Mouse (Mus musculus): ENCODE results near the gene Slc22a20. TPM values are rescaled to one million over a fixed set of nuclear protein-coding genes. Genes with fewer than 3 reads are reported as not detected.
A peak's percentile ranks its signal among the peaks of the same experiment; 100 is the strongest.

The Slc22a20 gene
- total RNA-seq, 4 experiments from 2014 or later = not detected

DNA sequence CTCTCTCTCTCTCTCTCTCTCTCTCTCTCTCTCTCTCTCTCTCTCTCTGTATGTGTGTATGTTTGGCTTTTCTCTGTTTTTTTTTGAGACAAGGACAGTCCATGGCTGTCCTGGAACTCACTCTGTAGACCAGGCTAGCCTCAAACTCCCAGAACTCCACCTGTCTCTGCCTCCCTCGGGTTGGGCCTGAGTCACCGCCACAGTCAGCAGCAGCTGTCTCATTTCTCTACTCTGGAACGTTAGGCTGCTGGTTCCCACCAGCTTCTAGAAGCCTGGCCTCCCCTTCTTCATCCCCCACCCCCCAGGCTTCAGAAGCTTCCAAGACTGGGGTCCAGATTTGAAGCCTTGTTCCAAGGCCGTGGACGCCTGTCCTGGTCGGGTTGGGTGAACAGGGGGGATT lies 3.6 kb upstream of the Slc22a20 start:
- DNase-seq = no peak

DNA sequence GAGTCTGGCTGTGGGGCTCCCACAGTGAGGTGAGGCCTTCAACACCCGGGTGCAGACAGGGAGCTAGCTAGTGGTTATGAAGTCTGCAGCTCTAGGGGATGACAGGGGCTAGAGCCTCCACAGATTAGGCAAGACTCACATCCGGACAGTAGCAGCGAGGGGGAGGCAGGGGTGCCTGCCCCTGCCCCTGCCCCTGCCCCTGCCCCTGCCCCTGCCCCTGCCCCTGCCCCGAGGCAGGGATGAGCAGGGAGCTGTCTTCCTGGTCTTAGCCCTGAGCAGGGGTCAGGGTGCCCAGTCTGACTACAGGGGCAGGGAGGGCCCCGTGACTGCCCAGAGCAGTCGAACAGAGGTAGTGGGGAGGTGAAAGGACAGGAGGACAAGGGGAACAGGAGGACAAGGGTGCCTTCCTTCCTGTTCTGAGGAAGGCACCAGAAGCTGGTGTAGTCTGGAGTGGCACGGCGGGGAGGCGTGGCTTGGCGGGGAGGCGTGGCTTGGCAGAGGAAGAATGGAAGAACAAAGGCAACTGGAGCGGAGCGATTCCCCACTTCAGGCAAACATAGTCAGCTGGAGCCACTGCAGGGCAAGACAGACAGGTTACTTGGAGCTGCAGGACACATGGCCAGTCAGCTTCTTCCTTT lies 3.0 kb upstream of the Slc22a20 start:
- peak; percentile 72 for DNase-seq

DNA sequence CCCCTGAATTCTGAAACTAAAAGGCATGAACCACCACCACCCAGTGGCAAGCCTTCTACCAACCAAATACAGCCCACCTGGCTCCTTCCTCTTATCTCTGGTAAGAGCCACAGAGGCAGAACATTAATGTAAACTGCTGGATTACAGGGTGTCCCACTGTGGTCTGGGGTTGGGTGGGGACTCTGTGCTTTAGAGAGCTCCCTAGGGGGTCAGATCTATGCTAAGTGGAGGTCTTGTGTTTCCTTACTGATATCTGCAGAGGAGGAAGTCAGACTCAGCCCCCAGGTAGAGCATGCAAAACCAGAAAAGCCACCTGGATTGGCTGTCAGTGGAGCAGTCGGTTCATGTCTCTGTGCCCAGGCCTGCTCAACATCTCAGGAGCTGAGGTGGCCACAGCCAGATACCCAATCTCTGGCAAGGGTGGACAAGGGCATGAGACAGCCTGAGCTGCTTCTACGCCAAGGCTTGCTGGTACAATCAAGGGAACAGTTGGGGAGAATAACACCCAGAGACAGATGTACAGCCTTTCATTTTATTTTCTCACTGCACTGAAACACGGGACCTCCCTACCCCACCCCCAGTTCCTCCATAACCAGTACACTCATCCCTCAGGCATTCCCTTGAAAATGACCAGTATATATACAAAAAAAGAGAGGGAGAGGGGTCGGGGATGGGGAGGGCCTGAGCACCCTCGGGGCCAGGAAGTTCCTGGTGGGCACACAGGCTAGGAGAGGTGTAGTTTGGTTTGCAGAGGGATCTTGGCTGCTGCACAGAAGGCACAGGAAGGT lies 2.3 kb upstream of the Slc22a20 start:
- DNase-seq = no peak

DNA sequence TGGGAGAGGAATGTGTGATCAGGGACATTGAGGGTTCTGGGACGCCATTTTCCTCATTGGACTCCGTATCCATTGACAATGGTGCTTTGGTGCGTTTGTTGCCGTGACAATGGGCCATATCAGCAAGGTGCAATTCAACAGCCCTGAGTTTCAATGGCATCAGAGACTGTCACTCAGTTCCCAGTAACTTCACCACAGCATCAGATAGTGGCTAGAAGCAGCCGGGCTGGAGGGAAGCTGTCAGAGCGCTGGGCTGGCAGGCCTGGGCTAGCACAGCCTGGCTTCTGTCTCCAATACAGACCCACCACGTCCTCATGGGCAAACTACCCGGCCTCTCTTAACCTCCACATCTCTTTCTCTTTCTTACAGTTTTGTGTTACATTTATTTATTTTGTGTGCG lies 5.5 kb downstream of the Slc22a20 start:
- DNase-seq = no peak

DNA sequence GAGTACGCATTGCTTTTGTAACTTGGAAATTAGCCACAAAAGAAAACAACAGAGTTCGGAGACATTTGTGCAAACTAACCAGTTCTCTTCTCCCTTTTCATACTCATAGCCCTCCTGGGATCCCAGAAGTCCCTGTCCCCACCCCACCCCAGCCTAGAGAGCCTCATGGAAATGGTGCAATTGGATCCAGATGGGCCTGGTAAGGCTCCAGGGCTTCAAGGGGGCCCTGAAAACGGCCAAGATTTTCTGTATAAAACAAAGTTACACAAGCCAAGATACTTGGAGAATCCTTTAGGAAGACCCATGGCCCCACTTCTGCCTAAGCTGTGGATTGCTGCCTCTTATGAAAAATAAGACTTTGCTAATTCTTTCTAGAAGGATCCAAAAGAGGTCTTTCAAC lies 8.2 kb downstream of the Slc22a20 start:
- no peak for DNase-seq

DNA sequence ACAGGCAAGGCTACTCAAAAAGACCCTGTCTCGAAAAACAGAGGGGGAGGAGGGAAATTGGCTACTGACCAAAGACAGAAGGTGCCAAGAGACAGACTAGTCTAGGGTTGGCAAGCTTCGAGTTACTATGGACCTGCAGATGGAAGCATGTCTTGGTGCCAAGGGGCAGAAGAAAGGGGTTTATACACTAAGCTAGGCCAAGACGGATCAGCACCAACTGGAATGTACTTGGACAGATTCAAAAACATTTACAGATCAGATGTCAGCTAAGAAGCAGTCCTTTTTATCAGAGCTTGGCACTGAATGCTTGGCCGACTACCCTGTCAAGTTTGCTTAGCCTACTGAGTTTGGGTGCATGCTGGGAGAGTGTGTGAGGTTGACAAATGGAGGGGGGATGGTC lies 10.3 kb downstream of the Slc22a20 start:
- DNase-seq = no peak

DNA sequence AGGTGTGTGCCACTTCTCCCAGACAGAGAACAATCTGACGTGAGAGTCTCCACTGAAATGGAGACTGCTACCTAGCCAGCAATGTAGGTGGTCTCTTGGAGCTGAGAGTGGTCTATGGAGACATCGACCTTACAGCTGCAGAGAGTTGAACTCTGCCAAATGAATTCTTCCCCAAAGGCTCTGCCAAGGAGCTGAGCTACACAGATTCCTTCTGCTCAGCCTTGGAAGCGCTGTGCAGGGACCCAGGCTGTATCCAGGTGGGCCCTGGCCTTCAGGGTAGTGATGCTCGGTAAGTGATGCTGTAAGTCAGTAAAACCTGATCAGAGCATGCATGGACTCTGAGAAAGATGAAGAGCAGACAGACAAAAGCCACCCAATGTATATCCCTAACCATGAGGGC lies 10.8 kb downstream of the Slc22a20 start:
- DNase-seq = no peak

DNA sequence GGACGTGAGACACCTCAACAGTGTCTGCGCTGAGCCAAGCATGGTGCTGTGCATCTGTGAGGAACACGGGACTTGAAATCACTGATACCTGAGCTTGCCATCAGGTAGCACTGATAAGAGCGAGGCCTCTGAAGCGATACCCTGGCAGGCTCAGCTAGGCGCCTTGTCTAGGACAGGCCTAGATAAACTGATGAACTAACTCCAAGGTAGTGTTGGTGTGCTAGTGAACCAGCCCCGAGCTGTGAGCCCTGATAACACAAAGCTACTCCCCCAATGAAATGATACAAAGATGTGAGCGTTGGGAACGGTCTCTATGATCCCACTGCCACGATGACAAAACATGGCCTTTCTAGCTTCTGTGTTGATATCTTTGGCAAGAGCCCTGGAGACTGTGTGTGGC lies 18.3 kb downstream of the Slc22a20 start:
- no peak for DNase-seq

DNA sequence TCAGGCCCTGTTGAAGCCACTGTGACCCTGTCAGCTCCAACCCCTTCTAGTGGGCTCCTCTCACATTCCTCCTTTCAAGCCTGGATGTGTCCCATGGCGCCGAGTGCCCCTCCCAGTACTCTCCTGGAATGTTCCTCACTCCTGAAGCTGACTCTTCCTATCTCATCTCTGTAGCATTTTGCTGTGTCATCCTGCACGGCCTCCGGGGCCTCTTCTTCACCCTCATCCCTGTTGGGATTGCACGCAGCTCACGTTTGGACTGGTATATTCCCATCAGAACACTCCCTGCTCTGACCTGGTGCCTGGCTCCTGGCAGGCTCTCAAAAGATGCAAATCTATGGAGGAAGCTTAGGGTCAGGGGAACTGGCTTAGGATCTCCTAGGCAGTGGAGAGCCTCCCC lies 19.2 kb downstream of the Slc22a20 start:
- no peak for DNase-seq

DNA sequence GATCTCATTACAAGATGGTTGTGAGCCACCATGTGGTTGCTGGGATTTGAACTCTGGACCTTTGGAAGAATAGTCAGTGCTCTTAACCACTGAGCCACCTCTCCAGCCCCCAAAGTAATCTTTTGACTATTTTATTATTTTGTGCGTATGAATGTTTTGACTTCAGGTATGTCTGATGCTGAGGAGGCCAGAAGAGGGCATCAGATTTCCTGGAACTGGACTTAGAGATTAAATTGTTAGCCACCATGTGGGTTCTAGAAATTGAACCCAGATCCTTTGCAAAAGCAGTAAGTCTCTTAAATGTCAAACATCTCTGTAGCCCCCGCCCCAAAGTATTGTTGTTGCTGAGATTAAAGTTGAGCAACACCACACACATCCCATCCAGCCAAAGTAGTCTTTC lies 20.0 kb downstream of the Slc22a20 start:
- no peak for DNase-seq

DNA sequence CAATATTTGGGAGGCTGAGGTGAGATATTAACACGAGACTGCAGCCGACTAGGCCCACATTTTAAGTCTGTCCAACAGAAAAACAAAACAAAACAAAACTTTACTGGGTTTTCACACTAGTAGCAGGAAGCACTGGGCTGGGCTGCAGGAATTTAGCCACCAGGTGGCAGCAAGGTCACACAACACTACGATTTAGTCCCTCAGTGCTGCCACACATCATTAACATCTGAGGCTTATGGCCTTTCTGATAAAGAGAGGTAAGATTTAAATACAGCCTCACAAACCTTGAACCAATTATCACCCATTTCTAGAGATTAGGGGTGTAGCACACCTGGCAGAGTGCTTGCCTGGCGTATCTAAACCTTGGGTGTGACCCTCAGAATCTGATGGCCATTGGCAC lies 20.7 kb downstream of the Slc22a20 start:
- DNase-seq = no peak

DNA sequence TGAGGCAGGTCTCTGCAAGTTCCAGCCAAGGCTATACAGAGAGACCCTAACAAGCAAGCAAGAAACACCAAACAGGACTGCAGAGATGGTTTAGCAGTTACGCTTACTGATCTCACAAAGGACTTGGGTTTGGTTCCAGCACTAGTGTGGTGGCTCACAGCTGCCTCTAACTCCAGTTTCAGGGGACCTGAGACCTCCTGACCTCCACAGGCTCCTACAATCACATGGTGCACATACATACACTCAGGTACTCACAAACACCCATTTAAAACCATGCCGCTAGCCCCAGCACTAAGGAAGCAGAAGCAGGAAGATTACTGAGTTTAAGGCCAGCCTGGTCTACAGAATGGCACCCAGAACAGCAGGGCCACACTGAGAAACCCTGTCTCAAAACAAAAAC lies 21.1 kb downstream of the Slc22a20 start:
- DNase-seq = no peak

DNA sequence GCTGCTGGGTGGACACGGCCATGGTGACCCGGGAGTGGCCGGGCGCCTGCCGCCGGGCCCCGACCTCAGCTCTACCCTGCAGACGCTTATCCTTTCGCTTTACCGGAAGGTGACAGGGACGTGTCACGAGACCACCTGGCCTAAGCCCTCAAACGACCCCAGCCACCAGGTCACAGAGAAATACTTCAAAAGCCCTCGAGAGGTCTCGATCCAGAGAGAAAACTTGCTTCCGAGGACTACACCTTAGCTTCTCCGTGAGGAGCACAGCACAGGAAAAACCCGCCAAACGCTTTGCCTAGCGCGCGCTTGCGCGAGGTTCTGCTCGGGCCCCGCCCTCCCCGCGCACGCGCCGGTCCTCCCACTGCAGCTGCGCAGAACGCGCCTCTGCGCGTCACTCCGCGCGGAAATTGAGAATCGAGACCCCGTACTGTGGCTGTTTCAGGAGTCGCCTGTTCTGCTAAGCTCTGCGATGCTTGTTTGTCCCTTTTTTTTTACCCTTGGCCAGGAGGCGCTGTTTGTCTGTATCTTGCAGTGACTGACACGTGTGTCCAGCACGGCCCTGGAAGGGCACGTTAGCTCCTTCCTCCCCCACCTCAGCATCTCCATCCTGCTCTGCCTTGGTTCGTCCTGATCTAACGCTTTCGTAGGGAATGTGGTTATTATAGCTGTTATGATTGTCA lies 21.9 kb downstream of the Slc22a20 start, which contains the start of gene Pola2:
Pola2 (minus strand) TSS at position 320 of the 680 bp plus-strand sequence.
- peak; percentile 78 for DNase-seq

DNA sequence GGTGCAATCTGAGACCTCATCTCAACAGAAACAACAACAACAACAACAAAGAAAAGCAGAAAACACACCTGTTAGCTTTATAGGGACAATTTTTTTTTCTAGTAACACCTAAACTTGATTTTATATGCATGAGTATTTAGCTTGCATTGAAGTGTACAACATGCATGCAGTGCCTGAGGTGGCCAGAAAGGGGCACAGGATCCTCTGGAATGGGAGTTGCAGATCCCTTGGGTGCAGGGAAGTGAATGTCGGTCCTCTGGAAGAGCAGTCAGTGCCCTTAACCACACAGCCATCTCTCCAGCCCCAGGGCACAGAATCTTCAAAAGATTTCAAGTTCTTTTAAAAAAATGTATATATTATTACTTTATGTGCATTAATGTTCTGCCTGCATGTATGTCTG lies 23.3 kb downstream of the Slc22a20 start:
- DNase-seq = no peak

DNA sequence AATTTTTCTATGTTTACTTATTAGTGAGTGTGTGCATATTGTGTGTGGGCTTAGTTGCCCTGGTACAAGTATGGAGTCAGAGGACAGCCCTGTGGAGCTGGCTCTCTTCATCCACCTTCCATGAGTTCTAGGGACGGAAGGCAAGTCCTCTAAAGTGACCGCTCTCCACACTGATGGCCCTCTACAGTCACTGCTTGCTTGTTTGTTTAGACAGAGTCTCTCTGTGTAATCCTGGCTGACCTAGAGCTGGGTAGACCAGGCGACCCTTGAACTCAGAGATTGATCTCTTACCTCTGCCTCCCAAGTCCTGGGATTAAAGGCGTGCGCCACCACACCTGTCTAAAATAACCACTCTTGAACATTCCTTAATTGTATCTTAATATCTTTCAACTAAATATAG lies 28.6 kb downstream of the Slc22a20 start:
- no peak for DNase-seq

DNA sequence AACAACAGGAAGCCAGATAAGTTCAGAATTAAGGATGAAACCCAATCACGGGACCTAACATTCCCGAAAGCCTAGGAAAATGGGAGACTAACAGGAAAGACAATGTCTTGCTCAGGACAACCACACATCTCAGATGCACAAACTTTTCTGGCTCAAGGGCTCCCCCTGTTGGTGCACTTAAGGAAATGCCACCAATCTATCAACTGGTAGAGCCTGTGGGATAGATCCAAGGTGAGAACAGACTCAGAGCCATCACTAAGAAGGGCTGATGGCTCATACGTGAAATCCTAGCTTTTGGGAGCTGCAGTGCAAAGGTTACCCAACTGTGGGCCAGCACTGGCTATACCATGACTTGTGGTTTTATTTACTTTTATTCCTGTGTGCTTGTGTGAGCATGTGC lies 29.3 kb downstream of the Slc22a20 start:
- peak; percentile 79 for DNase-seq

DNA sequence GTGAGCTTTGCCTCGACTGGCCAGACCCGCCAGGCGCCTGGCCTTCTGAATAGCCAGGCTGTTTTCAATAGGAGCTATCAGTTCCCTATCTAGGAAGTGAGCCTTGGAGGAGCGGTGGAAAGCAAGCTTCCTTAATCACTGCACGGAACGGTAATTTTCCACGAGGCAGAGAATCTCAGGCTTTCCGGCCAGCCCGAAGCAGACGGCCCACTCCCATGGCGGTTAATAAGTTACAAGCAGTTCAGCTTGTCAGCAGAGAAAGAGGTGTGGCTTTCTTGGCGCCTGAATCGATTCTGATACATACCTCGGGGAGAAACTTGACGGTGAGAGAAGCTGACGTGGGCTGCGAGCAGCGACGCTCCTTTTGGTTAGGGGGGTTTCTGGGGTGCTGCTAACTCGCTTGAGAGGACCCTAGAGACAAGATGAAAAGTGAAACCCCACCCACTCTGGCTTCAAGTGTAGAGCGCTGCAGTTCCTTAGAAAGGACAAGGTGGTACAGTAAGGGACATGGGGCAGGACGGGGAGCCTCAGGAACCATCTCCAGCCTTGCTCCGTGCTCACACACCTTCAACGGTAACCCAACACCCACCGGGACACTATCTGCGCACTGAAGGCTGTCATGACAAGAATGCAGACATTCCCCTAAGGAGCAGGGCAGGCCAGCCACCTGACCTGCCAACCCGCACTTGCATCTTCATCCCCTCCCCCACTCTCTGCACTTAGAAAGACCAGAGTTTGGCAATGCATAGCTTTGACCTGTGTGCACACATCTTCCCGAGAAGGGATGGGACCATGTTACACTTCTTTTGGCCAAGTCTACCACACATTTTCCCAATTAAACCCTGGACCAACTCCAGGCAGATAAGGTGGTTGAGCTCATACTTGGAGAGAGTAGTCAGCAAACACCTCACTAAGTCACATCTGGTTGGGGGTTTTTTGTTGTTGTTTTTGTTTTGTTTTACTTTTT lies 30.0 kb downstream of the Slc22a20 start:
- DNase-seq = no peak

DNA sequence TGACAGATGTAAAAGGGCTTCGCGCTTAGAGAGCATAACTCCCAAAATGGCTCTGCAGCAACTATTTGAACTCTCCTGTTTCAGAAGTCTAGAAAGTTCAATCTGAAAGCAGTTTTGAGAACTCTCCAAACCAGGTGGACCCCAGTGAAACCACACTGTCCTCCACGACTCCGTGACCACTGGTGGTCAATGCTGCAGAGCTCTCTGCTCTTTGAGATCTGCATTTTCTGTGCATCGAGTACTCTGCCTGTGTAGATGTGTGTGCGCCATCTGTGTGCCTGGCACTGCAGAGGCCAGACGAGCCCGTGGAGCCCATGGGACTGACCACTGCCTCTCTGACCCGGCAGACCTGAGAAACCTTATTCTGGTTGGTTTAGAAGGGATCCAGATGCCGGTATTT lies 31.0 kb downstream of the Slc22a20 start:
- no peak for DNase-seq

DNA sequence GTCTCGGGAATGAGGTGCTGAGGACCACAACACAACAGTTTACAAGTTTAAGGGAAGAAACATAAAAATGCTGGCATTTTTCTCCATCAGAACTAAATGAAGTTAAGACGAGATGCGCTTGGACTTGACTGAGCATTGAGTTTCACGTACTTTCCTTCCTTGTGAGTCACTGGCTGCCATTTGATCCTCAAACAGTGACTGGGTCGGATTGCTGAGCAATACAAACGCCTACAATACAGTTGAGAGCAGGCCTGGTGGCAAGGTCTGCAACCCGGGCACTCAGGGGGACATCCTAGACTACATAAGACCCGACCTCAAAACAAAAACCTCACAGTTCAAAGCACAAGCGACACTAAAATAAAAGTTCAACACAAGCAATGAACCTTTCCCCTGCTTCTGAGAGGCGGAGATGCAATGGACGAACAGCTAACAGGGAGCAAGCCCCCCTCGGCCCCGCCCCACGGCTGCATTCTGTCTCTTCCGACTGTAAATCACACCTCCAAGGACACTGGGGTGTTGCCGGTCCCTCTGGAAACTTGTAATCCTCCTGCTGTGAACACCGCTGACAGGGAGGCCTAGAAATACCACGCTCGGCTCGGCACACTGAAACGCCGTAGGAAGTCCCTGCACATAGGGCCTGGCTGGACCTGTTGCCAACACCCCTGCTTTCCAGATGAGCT lies 31.8 kb downstream of the Slc22a20 start:
- DNase-seq = no peak

DNA sequence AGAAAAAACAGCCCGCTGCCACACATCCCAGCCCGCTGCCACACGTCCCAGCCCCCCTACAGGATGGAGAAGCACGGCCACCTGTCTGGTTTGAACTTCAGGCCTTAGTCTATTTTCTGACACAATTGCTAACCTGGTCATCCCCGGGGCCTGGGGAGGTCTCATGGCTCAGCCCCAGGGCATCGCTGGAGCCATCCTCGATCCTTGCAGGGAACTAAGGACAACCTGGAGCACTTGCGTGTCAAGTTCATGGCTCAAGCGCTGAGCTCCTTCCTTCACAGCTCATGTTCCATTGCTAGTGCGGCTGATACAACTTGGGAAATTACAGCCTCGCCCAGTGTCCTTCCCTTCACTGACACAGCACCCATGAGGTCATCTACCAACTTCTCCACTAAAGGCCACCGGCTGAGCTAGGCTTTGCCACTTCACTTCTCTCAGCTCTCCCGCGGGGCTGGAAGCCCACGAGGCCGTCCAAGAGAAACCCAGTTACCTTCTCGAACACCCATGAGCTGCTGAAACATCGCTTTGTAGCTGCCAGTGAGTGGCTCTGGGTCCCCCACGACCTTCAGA lies 32.7 kb downstream of the Slc22a20 start:
- DNase-seq = no peak

DNA sequence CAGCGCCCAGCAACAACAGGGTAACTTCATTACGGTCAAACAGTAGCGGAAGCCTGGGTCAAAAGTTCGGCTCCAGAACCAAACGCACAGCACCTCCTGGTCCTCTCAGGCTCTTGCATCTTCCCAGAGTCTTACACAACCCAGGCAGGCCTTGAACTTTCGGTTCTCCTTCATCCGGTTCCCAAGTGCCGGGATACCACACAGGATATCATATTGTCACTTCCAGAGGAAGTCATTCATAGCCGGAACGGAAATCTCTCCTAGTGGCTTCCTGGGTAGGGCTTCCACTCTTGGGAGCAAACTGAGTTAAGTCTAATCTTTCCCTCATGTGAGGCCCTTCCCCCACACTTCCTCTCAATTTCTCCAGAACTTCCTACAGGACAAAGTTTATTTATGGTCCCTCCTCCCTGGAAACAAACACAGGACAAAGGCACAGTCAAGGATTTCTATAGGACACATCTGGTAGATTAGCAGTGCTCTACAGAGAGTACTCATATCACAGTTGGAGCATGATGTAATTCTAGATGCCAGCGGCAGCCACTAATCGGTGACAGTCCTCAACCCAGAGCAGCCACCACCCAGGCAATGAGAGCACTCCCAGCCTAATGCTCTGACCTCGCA lies 33.8 kb downstream of the Slc22a20 start:
- DNase-seq = peak; percentile 75
